Mouse (Mus musculus) adrenal gland, postnatal 10 days (tissue): ENCODE data around the gene Ppil4. TPM values are rescaled to one million over a fixed set of nuclear protein-coding genes. Genes with fewer than 3 reads are reported as not detected.

Source experiments
- DNase-seq: peaks from one replicate; pipeline ENCODE4 v3.0.0; 2021; ENCODE audit warnings: mixed read lengths
- total RNA-seq, 2 experiments: library from RNA; stranded (reverse); gene quantifications; 2 replicates each; pipeline ENCODE4 v1.2.3; 2021

Ppil4 gene
- total RNA-seq, 2 experiments from 2014 or later = 22.8 to 25.0 TPM

DNA sequence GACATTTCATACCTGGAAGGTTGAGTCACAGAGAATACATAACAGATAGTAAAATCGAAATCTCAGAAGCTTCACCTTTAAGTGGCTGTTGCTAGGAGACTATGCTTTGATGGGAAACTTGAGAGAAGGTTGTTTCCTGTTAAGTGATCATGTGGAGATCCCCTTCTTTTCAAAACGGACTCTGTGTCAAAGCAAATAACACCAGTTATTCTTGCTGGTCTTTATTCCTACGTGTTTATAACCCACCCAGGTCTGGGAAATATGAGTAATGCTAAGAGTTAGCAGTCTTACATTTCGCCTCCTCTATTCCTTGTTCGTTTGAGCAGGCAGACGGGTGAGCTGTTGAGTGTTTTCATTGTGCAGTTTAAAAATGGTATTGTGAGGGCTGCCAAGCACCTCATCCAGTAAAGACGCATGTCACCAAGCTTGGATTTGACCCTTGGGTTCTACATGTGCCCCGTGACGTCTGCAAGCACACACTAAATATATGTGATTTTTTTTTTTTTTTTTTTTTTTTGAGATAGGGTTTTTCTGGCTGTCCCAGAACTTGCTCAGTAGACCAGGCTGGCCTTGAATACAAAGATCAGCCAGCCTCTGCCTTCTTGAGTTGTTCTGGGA is 32.1 kb downstream of the Ppil4 start:
- no peak for DNase-seq

DNA sequence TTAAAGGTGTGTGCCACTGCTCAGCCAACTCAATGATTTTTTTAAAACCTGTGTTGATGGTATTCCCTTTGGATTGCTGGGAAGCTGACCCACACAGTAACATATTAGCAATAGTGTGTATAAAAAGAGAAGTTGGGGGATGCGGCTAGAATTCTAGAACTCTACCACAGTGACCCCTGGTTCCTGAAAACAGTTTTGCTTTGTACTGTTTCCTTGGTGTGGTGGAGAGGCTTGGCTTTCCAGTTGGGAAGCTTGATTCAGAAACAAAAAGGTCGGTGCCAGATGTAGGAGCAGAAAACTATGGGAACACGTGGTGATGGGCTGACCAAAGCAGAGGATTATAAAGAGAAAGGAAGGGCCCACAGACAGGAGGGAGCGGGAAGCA is 32.6 kb downstream of the Ppil4 start:
- DNase-seq = no peak

GRCm38 (mm10) chr10:7826106-7826505 is 33.4 kb downstream of the Ppil4 start:
- DNase-seq = no peak

DNA sequence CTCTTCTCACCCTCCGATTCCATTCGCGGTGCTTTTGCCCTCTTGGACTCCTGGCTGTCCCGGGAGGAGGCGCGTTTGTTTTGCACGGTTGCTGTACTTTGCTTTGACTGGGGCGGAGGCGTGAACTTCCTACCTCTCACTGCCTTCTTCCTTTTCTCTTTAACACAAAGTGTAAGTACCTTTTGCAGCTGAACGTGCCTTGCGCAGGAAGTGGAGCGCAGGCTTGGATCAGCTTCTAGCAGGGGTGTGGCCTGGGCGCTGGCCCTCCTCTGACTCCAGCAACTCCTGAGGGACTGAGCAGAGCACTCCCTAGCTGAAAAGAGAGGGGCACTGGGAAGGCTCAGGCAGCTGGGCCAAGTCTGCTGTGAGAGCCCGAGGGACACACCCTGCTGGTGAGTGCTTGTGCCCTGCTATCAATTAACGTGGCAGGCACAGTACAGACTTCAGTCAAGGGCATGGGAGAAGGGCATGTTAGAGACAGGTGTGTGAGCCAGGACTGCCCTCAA is 39.5 kb downstream of the Ppil4 start, which contains the start of gene Zc3h12d:
Gene Zc3h12d (plus strand): TSS at position 300 of the 506 bp plus-strand sequence.
- peak; percentile 71 for DNase-seq

- DNase-seq = no peak
Measured at GRCm38 (mm10) chr10:7833377-7834165, 40.9 kb downstream of the Ppil4 start.

DNA sequence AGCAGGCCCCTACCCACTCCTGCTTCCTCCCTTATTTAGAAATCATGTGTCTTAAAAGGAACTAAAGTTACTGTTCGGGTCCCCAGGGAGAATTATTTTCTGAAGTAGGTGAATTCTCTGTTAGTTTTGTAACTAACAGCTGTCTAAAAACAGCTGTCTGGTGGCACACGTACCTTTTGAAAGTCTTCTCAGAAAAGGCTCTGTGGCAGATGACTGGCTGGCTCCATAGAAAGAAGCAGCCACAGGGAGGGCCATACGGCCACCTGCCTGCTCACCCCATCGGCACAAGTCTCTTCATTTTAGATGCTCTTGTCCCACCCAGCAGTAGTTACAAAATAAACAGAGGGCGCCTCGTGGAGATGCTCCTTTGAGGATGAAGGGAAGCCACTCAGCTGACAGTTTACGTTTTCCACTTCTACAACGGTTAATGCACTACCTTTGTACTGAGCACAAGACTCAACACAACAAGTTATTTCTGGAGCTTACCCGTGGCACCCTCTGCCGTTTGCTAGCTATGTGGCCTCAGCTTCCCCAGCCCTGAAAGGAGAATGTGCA is 42.1 kb downstream of the Ppil4 start:
- DNase-seq = no peak

DNA sequence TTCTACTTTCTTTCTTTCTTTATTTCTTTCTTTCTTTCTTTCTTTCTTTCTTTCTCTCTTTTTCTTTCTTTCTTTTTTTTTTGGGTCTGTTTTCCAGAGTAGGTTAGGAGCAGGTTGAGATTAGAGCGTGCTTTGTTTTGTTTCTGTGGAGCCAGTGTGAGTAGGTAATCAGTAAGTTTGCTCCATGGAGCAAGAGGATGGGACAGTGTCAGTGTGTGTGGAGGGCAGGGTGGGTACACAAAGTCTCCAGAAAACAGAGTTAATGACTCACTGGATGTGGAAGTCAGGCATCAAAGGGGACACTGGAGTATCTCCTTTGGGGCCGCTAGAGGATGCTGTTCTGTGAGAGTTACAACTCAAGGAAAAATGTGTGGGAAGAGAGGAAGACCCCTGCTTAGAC is 44.2 kb downstream of the Ppil4 start:
- DNase-seq = no peak

- no peak for DNase-seq
Measured at GRCm38 (mm10) chr10:7837446-7837845, 44.8 kb downstream of the Ppil4 start.

- no peak for DNase-seq
Measured at GRCm38 (mm10) chr10:7838036-7838435, 45.3 kb downstream of the Ppil4 start.

- DNase-seq = no peak
Measured at GRCm38 (mm10) chr10:7838874-7839421, 46.3 kb downstream of the Ppil4 start.

DNA sequence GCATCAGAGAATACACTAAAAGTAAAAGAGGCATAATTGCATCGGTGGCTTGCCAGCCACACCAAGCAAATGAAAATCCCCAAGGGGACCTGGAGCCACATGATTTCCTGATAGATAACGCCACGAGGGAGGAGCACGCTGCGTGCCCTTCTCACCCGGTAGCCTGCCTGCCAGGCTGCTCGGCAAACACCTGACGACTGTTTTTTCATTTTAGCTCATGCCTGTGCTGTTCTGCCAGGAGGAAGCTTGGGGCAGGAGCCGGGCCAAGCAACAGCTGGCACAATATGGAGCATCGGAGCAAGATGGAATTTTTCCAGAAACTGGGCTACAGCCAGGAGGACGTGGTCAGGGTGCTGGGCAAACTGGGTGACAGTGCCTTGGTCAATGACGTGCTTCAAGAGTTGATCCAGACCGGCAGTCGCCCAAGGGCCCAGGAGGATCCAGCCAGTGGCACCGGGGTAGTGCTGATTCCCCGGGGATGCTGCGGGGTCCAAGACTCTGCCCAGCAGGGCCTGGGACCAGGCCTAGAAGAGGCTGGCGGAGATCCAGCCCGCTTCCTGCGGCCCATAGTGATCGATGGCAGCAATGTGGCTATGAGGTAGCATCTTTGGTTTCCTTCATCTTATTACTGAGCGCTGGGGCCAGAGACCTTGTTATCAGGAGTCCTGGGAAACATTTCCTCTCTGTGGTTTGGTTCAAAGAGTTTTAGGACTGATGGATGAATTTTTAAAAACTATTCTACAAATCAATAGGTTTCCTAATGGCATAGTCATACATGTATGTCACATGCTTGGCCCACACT is 47.1 kb downstream of the Ppil4 start:
- DNase-seq = peak; percentile 80

DNA sequence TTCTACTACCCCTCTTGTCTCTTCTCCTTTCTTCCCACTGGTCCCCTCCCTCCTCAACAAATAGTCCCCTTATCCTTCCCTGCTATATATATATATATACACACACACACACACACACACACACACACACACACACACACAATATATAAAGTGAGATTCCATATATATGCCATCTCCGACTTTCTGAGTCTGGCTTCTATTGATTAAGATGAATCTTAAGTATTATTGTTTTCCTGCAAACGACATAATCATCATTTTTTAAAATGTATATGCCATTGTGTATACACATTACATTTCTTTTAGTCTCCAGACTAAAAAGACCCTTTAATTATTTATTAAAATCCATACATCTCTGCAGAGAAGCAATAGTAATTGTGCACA is 47.7 kb downstream of the Ppil4 start:
- DNase-seq = no peak

DNA sequence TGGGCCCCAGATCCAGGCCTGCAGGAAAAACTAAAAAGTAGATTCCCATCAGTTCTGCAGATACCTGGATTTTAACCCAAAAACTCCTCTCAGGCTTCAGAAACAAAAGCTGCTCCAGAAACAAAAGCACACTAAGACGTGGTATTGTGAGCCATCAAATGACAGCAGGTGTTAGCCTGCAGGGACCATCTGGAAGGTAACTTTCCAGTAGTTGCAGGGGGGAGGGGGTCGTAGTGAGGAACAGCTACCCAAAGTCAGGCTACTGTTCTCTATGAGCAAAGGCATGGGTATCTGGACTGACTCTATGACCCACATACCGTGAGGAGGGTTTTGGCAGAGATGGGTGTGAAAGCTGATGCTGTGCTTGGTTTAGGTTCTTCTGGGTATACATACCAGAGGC is 48.1 kb downstream of the Ppil4 start:
- DNase-seq = no peak

- DNase-seq = peak; percentile 91
Measured at GRCm38 (mm10) chr10:7841571-7842080, 48.9 kb downstream of the Ppil4 start.

DNA sequence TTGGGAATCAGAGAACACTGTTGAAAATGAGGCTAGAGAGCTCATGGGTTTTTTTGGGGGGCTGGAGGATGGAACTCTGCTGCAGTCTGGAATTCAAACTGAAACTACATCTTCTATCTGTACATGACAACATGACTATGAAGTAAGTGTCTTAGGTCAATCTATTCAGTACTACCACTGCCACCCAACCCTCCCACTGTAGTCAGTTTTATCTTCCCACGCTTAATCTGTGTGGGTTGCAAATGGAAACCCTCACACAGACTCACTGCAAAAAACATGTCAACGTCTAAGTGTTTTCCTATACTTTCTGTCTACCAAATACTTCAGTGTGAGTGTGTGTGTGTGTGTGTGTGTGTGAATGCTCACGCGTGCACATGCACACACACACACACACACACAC is 50.5 kb downstream of the Ppil4 start:
- DNase-seq = no peak

DNA sequence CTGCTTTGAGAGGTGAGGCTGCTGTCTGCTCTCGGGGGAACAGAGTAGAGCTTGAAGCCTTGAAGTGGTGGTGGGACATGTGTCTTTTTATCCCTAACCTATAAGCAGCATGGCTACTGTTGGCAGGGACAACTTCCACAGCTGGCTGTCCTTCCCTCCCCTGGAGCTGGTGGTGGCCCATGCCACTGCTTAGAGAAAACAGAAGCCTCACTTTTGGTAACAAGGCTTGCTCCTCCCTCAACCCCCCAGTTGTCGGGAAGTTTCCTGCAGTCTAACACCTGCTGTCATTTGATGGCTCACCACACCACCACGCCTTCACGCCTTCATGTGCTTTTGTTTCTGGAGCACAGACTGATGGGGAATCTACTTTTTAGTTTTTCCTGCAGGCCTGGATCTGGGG is 51.5 kb downstream of the Ppil4 start:
- DNase-seq = no peak

- no peak for DNase-seq
Measured at GRCm38 (mm10) chr10:7845136-7845535, 52.4 kb downstream of the Ppil4 start.

GRCm38 (mm10) chr10:7845991-7846390 is 53.3 kb downstream of the Ppil4 start:
- DNase-seq = no peak

- DNase-seq = no peak
Measured at GRCm38 (mm10) chr10:7847166-7847605, 54.5 kb downstream of the Ppil4 start.

DNA sequence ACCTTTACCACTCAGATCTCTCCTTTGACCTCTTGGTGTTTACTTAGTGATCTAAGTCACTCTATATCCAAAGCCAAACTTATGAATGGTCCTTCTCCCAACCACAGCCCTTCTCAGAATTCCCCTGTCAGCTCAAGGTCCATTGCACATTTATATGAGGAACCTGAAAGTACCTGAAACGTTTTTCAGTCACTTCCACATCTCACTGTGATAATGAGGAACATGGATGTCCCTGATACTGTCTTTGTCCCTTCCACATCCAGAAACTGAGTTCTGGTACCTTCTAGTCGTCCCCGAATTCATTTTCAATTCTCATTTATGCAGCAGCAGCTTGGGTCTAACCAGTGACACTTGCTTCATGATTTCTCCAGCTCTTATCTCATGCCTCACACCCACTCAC is 59.2 kb downstream of the Ppil4 start:
- no peak for DNase-seq

DNA sequence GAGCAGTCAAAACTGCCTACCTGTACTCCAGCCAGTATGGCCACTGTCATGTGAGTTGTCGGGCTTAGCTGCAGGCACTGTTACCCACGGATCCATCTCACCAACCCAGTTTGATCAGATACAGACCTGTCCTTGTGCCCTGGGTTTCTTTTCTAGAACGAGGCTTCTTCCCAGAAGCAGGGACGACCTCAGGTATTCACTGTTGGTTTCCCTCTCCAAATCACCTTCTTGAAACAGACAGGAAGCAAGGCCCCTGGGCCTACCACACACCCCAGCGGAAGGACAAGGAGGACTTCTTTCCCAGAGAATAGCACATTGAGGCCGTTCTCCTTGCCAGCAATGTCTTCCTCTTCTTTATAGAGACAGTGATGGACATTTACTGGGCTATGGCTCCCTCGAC is 67.8 kb downstream of the Ppil4 start:
- no peak for DNase-seq
